Mouse (Mus musculus): ENCODE data around the gene 1110002E22Rik.

DNA sequence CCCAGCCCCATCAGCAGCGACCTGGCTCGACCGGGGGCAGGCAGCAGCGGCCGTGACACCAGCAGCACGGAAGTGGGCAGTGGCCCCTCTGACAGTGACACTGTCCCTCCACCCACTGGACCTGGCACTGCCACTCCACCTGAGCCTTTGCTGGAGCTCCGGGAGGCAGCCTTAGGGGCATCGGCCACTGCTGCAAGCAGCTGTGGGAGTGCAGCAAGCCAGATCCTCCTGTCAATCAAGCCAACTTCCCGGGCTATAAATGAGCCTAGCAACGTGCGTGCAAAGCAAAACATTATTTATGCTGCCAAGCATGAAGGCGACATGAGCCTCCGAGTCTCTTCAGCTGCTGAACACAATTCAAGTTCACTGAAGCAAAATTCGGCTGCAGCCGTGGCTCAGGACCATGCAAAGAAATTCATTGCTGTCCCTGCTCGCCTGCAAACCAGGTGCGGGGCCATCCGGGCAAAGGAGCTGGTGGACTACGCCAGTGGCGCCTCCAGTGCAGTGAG is 1.6 kb downstream of the 1110002E22Rik start:
- TF ChIP-seq POLR2A (IDR thresholded peaks at IDR 0.05; ENCODE audit: insufficient read depth, low read depth, low read length) (no peak), CTCF (IDR thresholded peaks at IDR 0.05; ENCODE audit: insufficient read depth, low read depth, low read length) (no peak)

Measured in olfactory bulb, adult 2 months (tissue).